Mouse (Mus musculus): Measurements from ENCODE around the gene St6galnac3.

St6galnac3 gene

GRCm38 (mm10) chr3:153472583-153473471 is 252.1 kb downstream of the St6galnac3 start:
- DNase-seq (ENCODE audit: low spot score in 2 of 2), result no peak

GRCm38 (mm10) chr3:153463849-153464248 is 261.1 kb downstream of the St6galnac3 start:
- DNase-seq (ENCODE audit: low spot score in 2 of 2), result no peak

- DNase-seq (ENCODE audit: low spot score in 2 of 2), result no peak
Measured at GRCm38 (mm10) chr3:153460173-153460572, 264.8 kb downstream of the St6galnac3 start.

GRCm38 (mm10) chr3:153458593-153458992 is 266.4 kb downstream of the St6galnac3 start:
- no peak for DNase-seq (ENCODE audit: low spot score in 2 of 2)

- no peak for DNase-seq (ENCODE audit: low spot score in 2 of 2)
Measured at GRCm38 (mm10) chr3:153457701-153458100, 267.3 kb downstream of the St6galnac3 start.

- peak; percentile 3 to 13 for DNase-seq (ENCODE audit: low spot score in 2 of 2)
Measured at GRCm38 (mm10) chr3:153457203-153457602, 267.8 kb downstream of the St6galnac3 start.

- no peak for DNase-seq (ENCODE audit: low spot score in 2 of 2)
Measured at GRCm38 (mm10) chr3:153456227-153456626, 268.7 kb downstream of the St6galnac3 start.

GRCm38 (mm10) chr3:153453127-153454049 is 271.6 kb downstream of the St6galnac3 start:
- no peak for DNase-seq (ENCODE audit: low spot score in 2 of 2)

- DNase-seq (ENCODE audit: low spot score in 2 of 2), result no peak
Measured at GRCm38 (mm10) chr3:153452299-153452996, 272.5 kb downstream of the St6galnac3 start.

- DNase-seq (ENCODE audit: low spot score in 2 of 2), result no peak
Measured at GRCm38 (mm10) chr3:153441329-153441728, 283.6 kb downstream of the St6galnac3 start.

GRCm38 (mm10) chr3:153436076-153437021 is 288.6 kb downstream of the St6galnac3 start:
- DNase-seq (ENCODE audit: low spot score in 2 of 2), result no peak

- no peak for DNase-seq (ENCODE audit: low spot score in 2 of 2)
Measured at GRCm38 (mm10) chr3:153433010-153433409, 292.0 kb downstream of the St6galnac3 start.

GRCm38 (mm10) chr3:153432053-153432816 is 292.7 kb downstream of the St6galnac3 start:
- no peak for DNase-seq (ENCODE audit: low spot score in 2 of 2)

GRCm38 (mm10) chr3:153429840-153430239 is 295.1 kb downstream of the St6galnac3 start:
- no peak for DNase-seq (ENCODE audit: low spot score in 2 of 2)

GRCm38 (mm10) chr3:153421918-153422290 is 303.1 kb downstream of the St6galnac3 start:
- no peak for DNase-seq (ENCODE audit: low spot score in 2 of 2)

- no peak for DNase-seq (ENCODE audit: low spot score in 2 of 2)
Measured at GRCm38 (mm10) chr3:153421060-153421917, 303.7 kb downstream of the St6galnac3 start.

- peak; percentile 10 to 11 for DNase-seq (ENCODE audit: low spot score in 2 of 2)
Measured at GRCm38 (mm10) chr3:153419331-153419730, 305.6 kb downstream of the St6galnac3 start.

- DNase-seq (ENCODE audit: low spot score in 2 of 2), result no peak
Measured at GRCm38 (mm10) chr3:153417001-153417400, 308.0 kb downstream of the St6galnac3 start.

GRCm38 (mm10) chr3:153416383-153416782 is 308.6 kb downstream of the St6galnac3 start:
- DNase-seq (ENCODE audit: low spot score in 2 of 2), result no peak
